Mouse (Mus musculus): Measurements from ENCODE around the gene Bbs9. TPM values are rescaled to one million over a fixed set of nuclear protein-coding genes. Genes with fewer than 3 reads are reported as not detected.

Bbs9 gene
- total and polyA plus RNA-seq, 3 experiments = 6.3 to 12.4 (median 11.9) TPM

- Histone ChIP-seq H3K4me3 (no peak overlapping the region), H3K4me1 (ENCODE audit: control insufficient read depth, insufficient read depth, low read length) (peaks cover 7% of the 10 kb centered on the region), H3K27ac (no peak overlapping the region), H3K36me3 (ENCODE audit: control insufficient read depth, insufficient read depth, low read length) (no peaks in the 10 kb centered on the region; the same call in 1 of the 2 replicates), H3K27me3 (ENCODE audit: control insufficient read depth, insufficient read depth, low read length) (no peaks in the 10 kb centered on the region), H3K9ac (ENCODE audit: low read depth, low read length) (no peak overlapping the region), H3K79me2 (replicated peaks; ENCODE audit: control insufficient read depth, insufficient read depth, low read length) (no peaks in the 10 kb centered on the region)
- intact Hi-C loops (cut with DNase I) = no loop called here
- no peak for DNase-seq
- TF ChIP-seq EP300 (IDR thresholded peaks at IDR 0.05; ENCODE audit: insufficient read depth, low read depth, low read length) (no peak), CTCF (IDR thresholded peaks at IDR 0.05) (no peak), POLR2A (IDR thresholded peaks at IDR 0.05; ENCODE audit: insufficient read depth, low read depth, low read length) (no peak)
- 93% methylated on average over 5 of the region's 5 CpGs for WGBS
These were observed 163.0 kb downstream of the Bbs9 start for GRCm38 (mm10) chr9:22638502-22638901.

- peaks cover 7% of the 10 kb centered on the region for H3K4me1 ChIP-seq (ENCODE audit: control insufficient read depth, insufficient read depth, low read length)
- H3K27ac ChIP-seq = peak overlapping the region; percentile 12; the same call in 1 of the 2 replicates
- intact Hi-C loops (cut with DNase I) = no loop called here
- H3K9ac ChIP-seq (ENCODE audit: low read depth, low read length) = no peak overlapping the region
- H3K36me3 ChIP-seq (ENCODE audit: control insufficient read depth, insufficient read depth, low read length) = no peaks in the 10 kb centered on the region; the same call in 1 of the 2 replicates
- DNase-seq = no peak
- H3K4me3 ChIP-seq = no peak overlapping the region
- no peaks in the 10 kb centered on the region for H3K79me2 ChIP-seq (replicated peaks; ENCODE audit: control insufficient read depth, insufficient read depth, low read length)
- TF ChIP-seq CTCF (IDR thresholded peaks at IDR 0.05) (no peak), EP300 (IDR thresholded peaks at IDR 0.05; ENCODE audit: insufficient read depth, low read depth, low read length) (no peak), POLR2A (IDR thresholded peaks at IDR 0.05; ENCODE audit: insufficient read depth, low read depth, low read length) (no peak)
- WGBS = 29% methylated on average over 13 of the region's 13 CpGs
- H3K27me3 ChIP-seq (ENCODE audit: control insufficient read depth, insufficient read depth, low read length) = no peaks in the 10 kb centered on the region
These were observed 165.3 kb downstream of the Bbs9 start for GRCm38 (mm10) chr9:22640683-22641431.

- peaks cover 2% of the 10 kb centered on the region; the same call in 1 of the 2 replicates for H3K4me1 ChIP-seq (ENCODE audit: control insufficient read depth, insufficient read depth, low read length)
- intact Hi-C loops (cut with DNase I) = no loop called here
- 88% methylated on average over 6 of the region's 6 CpGs for WGBS
- TF ChIP-seq CTCF (IDR thresholded peaks at IDR 0.05) = no peak
- no peak for TF ChIP-seq POLR2A (IDR thresholded peaks at IDR 0.05; ENCODE audit: insufficient read depth, low read depth, low read length)
- TF ChIP-seq EP300 (IDR thresholded peaks at IDR 0.05; ENCODE audit: insufficient read depth, low read depth, low read length) = no peak
- H3K27ac ChIP-seq = no peak overlapping the region
- no peaks in the 10 kb centered on the region for H3K79me2 ChIP-seq (replicated peaks; ENCODE audit: control insufficient read depth, insufficient read depth, low read length)
- no peak overlapping the region for H3K4me3 ChIP-seq
- H3K27me3 ChIP-seq (ENCODE audit: control insufficient read depth, insufficient read depth, low read length) = no peaks in the 10 kb centered on the region
- no peak for DNase-seq
- H3K9ac ChIP-seq (ENCODE audit: low read depth, low read length) = no peak overlapping the region
- no peaks in the 10 kb centered on the region for H3K36me3 ChIP-seq (ENCODE audit: control insufficient read depth, insufficient read depth, low read length)
These were observed 170.4 kb downstream of the Bbs9 start for GRCm38 (mm10) chr9:22645844-22646390.

GRCm38 (mm10) chr9:22646461-22646860, 170.9 kb downstream of the Bbs9 start:
- Histone ChIP-seq H3K79me2 (replicated peaks; ENCODE audit: control insufficient read depth, insufficient read depth, low read length) (no peaks in the 10 kb centered on the region), H3K27me3 (ENCODE audit: control insufficient read depth, insufficient read depth, low read length) (no peaks in the 10 kb centered on the region), H3K4me3 (no peak overlapping the region), H3K9ac (ENCODE audit: low read depth, low read length) (no peak overlapping the region), H3K36me3 (ENCODE audit: control insufficient read depth, insufficient read depth, low read length) (no peaks in the 10 kb centered on the region), H3K27ac (no peak overlapping the region), H3K4me1 (ENCODE audit: control insufficient read depth, insufficient read depth, low read length) (no peaks in the 10 kb centered on the region)
- intact Hi-C loops (cut with DNase I) = no loop called here
- no peak for DNase-seq
- WGBS = 85% methylated on average over 3 of the region's 3 CpGs
- TF ChIP-seq CTCF (IDR thresholded peaks at IDR 0.05) (no peak), POLR2A (IDR thresholded peaks at IDR 0.05; ENCODE audit: insufficient read depth, low read depth, low read length) (no peak), EP300 (IDR thresholded peaks at IDR 0.05; ENCODE audit: insufficient read depth, low read depth, low read length) (no peak)

- TF ChIP-seq CTCF (IDR thresholded peaks at IDR 0.05) (no peak), EP300 (IDR thresholded peaks at IDR 0.05; ENCODE audit: insufficient read depth, low read depth, low read length) (no peak), POLR2A (IDR thresholded peaks at IDR 0.05; ENCODE audit: insufficient read depth, low read depth, low read length) (no peak)
- no peaks in the 10 kb centered on the region for H3K4me1 ChIP-seq (ENCODE audit: control insufficient read depth, insufficient read depth, low read length)
- H3K27ac ChIP-seq = no peak overlapping the region
- no peak for DNase-seq
- no peak overlapping the region for H3K9ac ChIP-seq (ENCODE audit: low read depth, low read length)
- no peaks in the 10 kb centered on the region for H3K36me3 ChIP-seq (ENCODE audit: control insufficient read depth, insufficient read depth, low read length)
- no peaks in the 10 kb centered on the region for H3K27me3 ChIP-seq (ENCODE audit: control insufficient read depth, insufficient read depth, low read length)
- no peaks in the 10 kb centered on the region for H3K79me2 ChIP-seq (replicated peaks; ENCODE audit: control insufficient read depth, insufficient read depth, low read length)
- intact Hi-C loops (cut with DNase I) = no loop called here
- no peak overlapping the region for H3K4me3 ChIP-seq
- WGBS = 95% methylated on average over 3 of the region's 3 CpGs
These were observed 172.6 kb downstream of the Bbs9 start for GRCm38 (mm10) chr9:22648163-22648562.

GRCm38 (mm10) chr9:22649606-22650005, 174.1 kb downstream of the Bbs9 start:
- intact Hi-C loops (cut with DNase I) = no loop called here
- 82% methylated on average over 10 of the region's 10 CpGs for WGBS
- no peaks in the 10 kb centered on the region for H3K79me2 ChIP-seq (replicated peaks; ENCODE audit: control insufficient read depth, insufficient read depth, low read length)
- TF ChIP-seq CTCF (IDR thresholded peaks at IDR 0.05) (no peak), EP300 (IDR thresholded peaks at IDR 0.05; ENCODE audit: insufficient read depth, low read depth, low read length) (no peak), POLR2A (IDR thresholded peaks at IDR 0.05; ENCODE audit: insufficient read depth, low read depth, low read length) (no peak)
- no peaks in the 10 kb centered on the region for H3K36me3 ChIP-seq (ENCODE audit: control insufficient read depth, insufficient read depth, low read length)
- no peak overlapping the region for H3K27ac ChIP-seq
- H3K4me3 ChIP-seq = no peak overlapping the region
- DNase-seq = no peak
- H3K4me1 ChIP-seq (ENCODE audit: control insufficient read depth, insufficient read depth, low read length) = no peaks in the 10 kb centered on the region
- no peak overlapping the region for H3K9ac ChIP-seq (ENCODE audit: low read depth, low read length)
- H3K27me3 ChIP-seq (ENCODE audit: control insufficient read depth, insufficient read depth, low read length) = no peaks in the 10 kb centered on the region

Measured in heart, adult 2 months (tissue).